Mouse (Mus musculus) Patski (cell line): ENCODE results near the gene Spon1. TPM values are rescaled to one million over a fixed set of nuclear protein-coding genes. Genes with fewer than 3 reads are reported as not detected.

Experiments
- ATAC-seq: fragments of 100-300 bp; one replicate; pipeline ENCODE4 v1.8.0; 2021
- CTCF ChIA-PET: fragments of 350-600 bp; sonication (Branson Sonifier 250); formaldehyde crosslinking; loops from one replicate; lab custom pipeline; 2022; ENCODE audit warnings: inconsistent platforms; lab: Charles Lee
- POLR2A ChIA-PET: fragments of 350-600 bp; sonication (Branson Sonifier 250); formaldehyde crosslinking; loops from one replicate; lab custom pipeline; 2022; ENCODE audit warnings: antibody characterized with exemption, inconsistent platforms; lab: Charles Lee
- DNase-seq: peaks from one replicate; pipeline ENCODE4 v3.0.0-alpha.2; 2011; ENCODE audit warnings: low read depth, low spot score
- H3K27me3 ChIP-seq: fragments of 371-371 bp; one replicate; pipeline ENCODE4 v1.5.1; 2021
- CTCF ChIP-seq: fragments of 100-300 bp; IDR thresholded peaks from one replicate; pipeline ENCODE4 v1.5.1; 2021
- in situ Hi-C: fragments of 300-500 bp; cut with MboI; formaldehyde crosslinking; loops from 3 replicates; pipeline ENCODE4 v1.11.1; 2018; ENCODE audit warnings: low pct_unique_long_range_greater_than_20kb, mixed read lengths
- polyA plus RNA-seq: library from polyadenylated mRNA; unstranded; gene quantifications from one replicate; pipeline ENCODE4 v1.2.3, GENCODE M21; 2021

Gene Spon1
- polyA plus RNA-seq, 1 experiment from 2014 or later = 0.33 TPM

GRCm38 (mm10) chr7:113901511-113901910 is 135.7 kb downstream of the Spon1 start:
- H3K27me3 ChIP-seq = no peaks in the 10 kb centered on the region
- in situ Hi-C loops = no loop called here
- CTCF ChIA-PET = interaction anchor here (1.0 kb wide), 1 partner anchor 15 kb away, joined by 3 read pairs; no protein-coding TSS in a partner anchor
- no peak for DNase-seq
- ATAC-seq = no peak
- POLR2A ChIA-PET = no interaction called here
- TF ChIP-seq CTCF = no peak

- POLR2A ChIA-PET = no interaction called here
- ATAC-seq = no peak
- no peaks in the 10 kb centered on the region for H3K27me3 ChIP-seq
- in situ Hi-C loops = no loop called here
- DNase-seq = no peak
- CTCF ChIA-PET = interaction anchor here (1.0 to 1.5 kb wide), 2 partner anchors 10 to 20 kb away, joined by 3 read pairs; no protein-coding TSS in a partner anchor
- TF ChIP-seq CTCF = no peak
These were observed 136.2 kb downstream of the Spon1 start for GRCm38 (mm10) chr7:113901941-113902515.

GRCm38 (mm10) chr7:113903127-113903827 is 137.5 kb downstream of the Spon1 start:
- CTCF ChIA-PET = interaction anchor here (1.5 kb wide), 1 partner anchor 11 kb away, joined by 3 read pairs; no protein-coding TSS in a partner anchor
- in situ Hi-C loops = no loop called here
- peaks cover under 1% of the 10 kb centered on the region for H3K27me3 ChIP-seq
- POLR2A ChIA-PET = no interaction called here
- DNase-seq = no peak
- no peak for TF ChIP-seq CTCF
- ATAC-seq = no peak

GRCm38 (mm10) chr7:113903939-113904338 is 138.1 kb downstream of the Spon1 start:
- TF ChIP-seq CTCF = no peak
- ATAC-seq = no peak
- ChIA-PET CTCF (no interaction called here), POLR2A (no interaction called here)
- H3K27me3 ChIP-seq = peaks cover 4% of the 10 kb centered on the region
- DNase-seq = no peak
- in situ Hi-C loops = no loop called here

- POLR2A ChIA-PET = no interaction called here
- DNase-seq (no peak), ATAC-seq (no peak)
- in situ Hi-C loops = no loop called here
- H3K27me3 ChIP-seq = peaks cover 4% of the 10 kb centered on the region
- no peak for TF ChIP-seq CTCF
- CTCF ChIA-PET = no interaction called here
These were observed 138.6 kb downstream of the Spon1 start for GRCm38 (mm10) chr7:113904348-113904895.

- POLR2A ChIA-PET = no interaction called here
- CTCF ChIA-PET = interaction anchor here (1.2 kb wide), 1 partner anchor 9 kb away, joined by 3 read pairs; no protein-coding TSS in a partner anchor
- DNase-seq (no peak), ATAC-seq (no peak)
- in situ Hi-C loops = no loop called here
- TF ChIP-seq CTCF = no peak
- peaks cover 4% of the 10 kb centered on the region for H3K27me3 ChIP-seq
These were observed 143.5 kb downstream of the Spon1 start for GRCm38 (mm10) chr7:113909161-113909825.

GRCm38 (mm10) chr7:113910856-113911255 is 145.1 kb downstream of the Spon1 start:
- no peak for TF ChIP-seq CTCF
- ChIA-PET CTCF (no interaction called here), POLR2A (no interaction called here)
- DNase-seq (no peak), ATAC-seq (no peak)
- in situ Hi-C loops = no loop called here
- peaks cover 4% of the 10 kb centered on the region for H3K27me3 ChIP-seq

- TF ChIP-seq CTCF = no peak
- ChIA-PET CTCF (interaction anchor here (1.2 kb wide), 1 partner anchor 15 kb away, joined by 3 read pairs; no protein-coding TSS in a partner anchor), POLR2A (no interaction called here)
- in situ Hi-C loops = no loop called here
- ATAC-seq = no peak
- no peak for DNase-seq
- H3K27me3 ChIP-seq = no peaks in the 10 kb centered on the region
These were observed 150.1 kb downstream of the Spon1 start for GRCm38 (mm10) chr7:113915936-113916335.

- no peaks in the 10 kb centered on the region for H3K27me3 ChIP-seq
- DNase-seq = no peak
- no peak for ATAC-seq
- POLR2A ChIA-PET = no interaction called here
- CTCF ChIA-PET = interaction anchor here (1.0 to 1.4 kb wide), 2 partner anchors 10 to 13 kb away, joined by 3 read pairs; no protein-coding TSS in a partner anchor
- in situ Hi-C loops = no loop called here
- no peak for TF ChIP-seq CTCF
These were observed 153.1 kb downstream of the Spon1 start for GRCm38 (mm10) chr7:113918916-113919315.

- in situ Hi-C loops = no loop called here
- no peak for TF ChIP-seq CTCF
- DNase-seq = no peak
- POLR2A ChIA-PET = no interaction called here
- ATAC-seq = no peak
- CTCF ChIA-PET = interaction anchor here (1.0 kb wide), 1 partner anchor 13 kb away, joined by 3 read pairs; no protein-coding TSS in a partner anchor
- H3K27me3 ChIP-seq = no peaks in the 10 kb centered on the region
These were observed 153.7 kb downstream of the Spon1 start for GRCm38 (mm10) chr7:113919505-113919904.
